Mouse (Mus musculus) E14TG2a.4 (cell line): ENCODE data around the gene Onecut1.

Experiments used
- H3K27me3 ChIP-seq: 2 replicates; pipeline ENCODE4 v1.6.1; 2014; ENCODE audit warnings: low read length, control low read depth; ENCODE audit not compliant: insufficient read depth
- H3K36me3 ChIP-seq: 2 replicates; pipeline ENCODE4 v1.6.1; 2014; ENCODE audit warnings: low read length, control low read depth; ENCODE audit not compliant: insufficient read depth
- H3K4me1 ChIP-seq: replicated peaks from 2 replicates; pipeline ENCODE4 v1.6.1; 2014; ENCODE audit warnings: low read depth, low read length, control low read depth
- H3K4me3 ChIP-seq: replicated peaks from 2 replicates; pipeline ENCODE4 v1.5.1; 2014; ENCODE audit warnings: mild to moderate bottlenecking, low read length
- H3K9me3 ChIP-seq: 2 replicates; pipeline ENCODE4 v1.6.1; 2014; ENCODE audit warnings: low read length, control low read depth
- CTCF ChIP-seq: conservative IDR thresholded peaks from 2 replicates; pipeline ENCODE4 v1.5.1; 2014; ENCODE audit warnings: low read length
- NANOG ChIP-seq: IDR thresholded peaks from 2 replicates; pipeline ENCODE4 v1.6.1; 2014; ENCODE audit warnings: borderline replicate concordance, low read length, mixed read lengths
- POU5F1 ChIP-seq: IDR thresholded peaks from 2 replicates; pipeline ENCODE4 v1.6.1; 2014; ENCODE audit warnings: low read length, borderline replicate concordance

Onecut1 gene

DNA sequence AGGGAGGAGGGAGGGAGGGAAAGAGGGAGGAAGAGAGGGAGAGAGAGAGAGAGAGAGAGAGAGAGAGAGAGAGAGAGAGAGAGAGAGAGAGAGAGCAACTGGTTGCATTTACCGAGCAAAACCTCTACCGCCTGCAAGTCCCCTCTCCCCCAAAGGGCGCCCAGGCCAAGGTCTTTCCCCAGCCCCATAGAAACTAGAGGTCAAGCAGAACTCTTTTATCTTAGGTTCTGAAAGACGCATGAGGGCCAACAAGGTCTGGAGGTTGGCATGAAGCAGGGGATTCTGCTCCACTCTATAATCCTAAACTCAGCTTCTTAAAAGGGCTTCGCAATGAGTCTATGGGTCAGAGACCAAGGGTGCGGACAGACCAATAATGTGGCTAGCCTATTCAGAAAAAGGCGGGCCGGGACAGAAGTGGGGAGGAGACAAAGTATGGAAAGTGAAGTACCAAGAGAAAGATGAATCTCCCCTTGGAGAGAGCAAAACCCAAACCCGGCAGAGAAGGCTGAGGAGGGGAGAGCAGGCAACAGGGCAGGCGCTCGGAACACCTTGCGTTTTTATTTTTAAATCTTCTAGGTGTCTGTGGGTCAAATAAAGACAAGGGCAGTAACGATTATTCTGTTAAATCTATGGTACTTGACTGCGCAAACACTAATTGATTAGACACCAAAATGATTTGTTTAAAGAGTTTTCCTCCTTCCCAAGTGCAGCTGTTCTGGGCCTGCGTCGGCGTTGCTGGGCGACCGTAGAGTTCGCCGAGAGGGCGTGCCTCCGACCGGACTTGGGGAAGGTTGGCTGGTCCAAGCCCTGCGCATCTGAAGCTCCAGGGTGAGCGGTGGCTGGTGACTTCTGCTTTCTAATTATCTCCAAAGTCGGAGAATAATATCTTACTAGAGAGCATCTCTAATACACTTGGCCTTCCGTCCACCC, 4.9 kb upstream of the Onecut1 start:
- H3K4me3 ChIP-seq, result no peak overlapping the region; the same call in 1 of the 2 replicates

DNA sequence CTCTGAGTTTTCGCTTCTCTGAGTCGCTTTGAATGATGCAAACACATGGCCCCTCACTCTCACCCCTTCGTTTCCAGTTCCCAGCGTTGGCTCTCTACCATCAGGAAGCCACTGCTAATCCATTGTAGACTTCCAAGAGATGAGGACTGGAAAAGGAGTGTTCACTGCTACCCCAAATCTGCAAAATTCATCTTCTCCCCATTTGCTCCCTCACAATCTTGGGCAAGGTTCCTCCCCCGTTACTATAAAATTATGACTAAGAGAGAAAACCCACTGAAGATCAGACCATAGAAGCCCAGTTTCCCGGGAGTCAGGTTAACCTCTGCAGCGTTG, 4.2 kb upstream of the Onecut1 start:
- Histone ChIP-seq H3K9me3 (no peaks in the 10 kb centered on the region; the same call in 1 of the 2 replicates), H3K4me3 (no peak overlapping the region), H3K27me3 (peaks cover 94% of the 10 kb centered on the region), H3K36me3 (no peaks in the 10 kb centered on the region), H3K4me1 (peaks cover 48% of the 10 kb centered on the region)
- TF ChIP-seq POU5F1, result no peak
- TF ChIP-seq NANOG, result no peak
- TF ChIP-seq CTCF, result no peak

More for the DNA sequence above, 4.9 kb upstream of the Onecut1 start:
- no peaks in the 10 kb centered on the region for H3K36me3 ChIP-seq
- no peak for TF ChIP-seq CTCF
- TF ChIP-seq POU5F1, result no peak
- TF ChIP-seq NANOG, result no peak
- peaks cover 46% of the 10 kb centered on the region for H3K4me1 ChIP-seq
- H3K27me3 ChIP-seq, result peaks cover 94% of the 10 kb centered on the region
- H3K9me3 ChIP-seq, result no peaks in the 10 kb centered on the region; the same call in 1 of the 2 replicates

DNA sequence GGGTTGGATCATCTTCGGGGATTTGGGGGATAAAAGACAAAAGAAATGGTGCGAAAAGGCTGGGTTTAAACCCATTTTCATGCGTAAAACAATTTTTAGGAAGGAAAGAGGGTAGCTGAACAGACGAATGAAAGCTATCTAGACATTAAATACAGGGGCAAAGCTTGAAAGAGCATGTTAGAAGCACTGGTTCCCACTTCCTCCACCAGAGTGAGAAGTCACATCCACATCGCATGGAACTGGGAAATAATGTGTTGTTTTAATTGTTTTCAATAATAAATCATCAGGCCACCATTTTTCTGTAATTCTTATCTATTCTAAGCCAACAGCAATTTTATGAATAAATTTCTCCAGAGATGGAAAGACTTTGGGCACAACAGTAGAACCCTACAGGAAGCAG, 3.6 kb upstream of the Onecut1 start:
- H3K27me3 ChIP-seq, result peaks cover 94% of the 10 kb centered on the region
- TF ChIP-seq POU5F1, result no peak
- no peak for TF ChIP-seq NANOG
- no peak for TF ChIP-seq CTCF
- H3K4me1 ChIP-seq, result peaks cover 54% of the 10 kb centered on the region

DNA sequence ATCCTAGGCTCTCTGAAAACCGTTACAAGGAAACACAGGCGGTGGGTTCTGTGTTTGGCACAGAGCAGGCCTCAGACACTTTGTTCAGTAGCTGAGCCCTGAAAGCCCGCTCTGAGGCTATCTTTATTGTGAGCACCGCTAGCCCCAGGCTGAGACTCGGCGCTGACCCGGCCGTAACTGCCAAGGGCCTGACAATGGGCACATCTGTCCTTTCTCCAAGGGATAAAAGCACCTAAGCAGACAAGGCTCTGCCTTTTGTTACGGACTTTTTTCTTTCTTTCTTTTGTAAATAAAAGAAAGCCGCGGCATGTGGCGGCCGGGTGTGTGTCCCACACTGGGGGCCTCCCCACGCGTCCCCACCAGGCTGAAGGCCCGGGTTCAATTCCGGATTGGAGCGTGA, 1.3 kb upstream of the Onecut1 start:
- H3K4me3 ChIP-seq, result peak overlapping the region; percentile 74
- peaks cover 95% of the 10 kb centered on the region for H3K27me3 ChIP-seq
- no peak for TF ChIP-seq NANOG
- TF ChIP-seq POU5F1, result no peak
- no peak for TF ChIP-seq CTCF
- no peaks in the 10 kb centered on the region for H3K36me3 ChIP-seq
- no peaks in the 10 kb centered on the region; the same call in 1 of the 2 replicates for H3K9me3 ChIP-seq
- H3K4me1 ChIP-seq, result peaks cover 55% of the 10 kb centered on the region

More for the DNA sequence above, 3.6 kb upstream of the Onecut1 start:
- no peak overlapping the region for H3K4me3 ChIP-seq
- H3K9me3 ChIP-seq, result no peaks in the 10 kb centered on the region; the same call in 1 of the 2 replicates
- H3K36me3 ChIP-seq, result no peaks in the 10 kb centered on the region

DNA sequence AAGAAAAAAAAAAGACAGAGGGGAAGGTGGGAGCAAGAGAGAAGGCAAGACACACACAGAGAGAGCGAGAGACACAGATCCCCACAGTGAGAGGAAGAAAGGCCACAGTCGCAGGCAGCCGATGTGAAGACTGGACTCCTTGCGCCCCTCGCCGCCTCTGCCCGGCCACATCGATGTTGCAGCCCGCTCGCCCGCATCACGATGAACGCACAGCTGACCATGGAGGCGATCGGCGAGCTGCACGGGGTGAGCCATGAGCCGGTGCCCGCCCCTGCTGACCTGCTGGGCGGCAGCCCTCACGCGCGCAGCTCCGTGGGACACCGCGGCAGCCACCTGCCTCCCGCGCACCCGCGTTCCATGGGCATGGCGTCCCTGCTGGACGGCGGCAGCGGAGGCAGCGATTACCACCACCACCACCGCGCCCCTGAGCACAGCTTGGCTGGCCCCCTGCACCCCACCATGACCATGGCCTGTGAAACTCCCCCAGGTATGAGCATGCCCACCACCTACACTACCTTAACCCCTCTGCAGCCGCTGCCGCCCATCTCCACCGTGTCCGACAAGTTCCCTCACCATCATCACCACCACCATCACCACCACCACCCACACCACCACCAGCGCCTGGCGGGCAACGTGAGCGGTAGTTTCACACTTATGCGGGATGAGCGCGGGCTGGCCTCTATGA, 517 bp downstream of the Onecut1 start:
- peak overlapping the region; percentile 74 for H3K4me3 ChIP-seq
- peaks cover 94% of the 10 kb centered on the region for H3K27me3 ChIP-seq
- TF ChIP-seq NANOG, result no peak
- TF ChIP-seq CTCF, result no peak
- TF ChIP-seq POU5F1, result no peak
- H3K36me3 ChIP-seq, result no peaks in the 10 kb centered on the region
- H3K4me1 ChIP-seq, result peaks cover 62% of the 10 kb centered on the region
- H3K9me3 ChIP-seq, result no peaks in the 10 kb centered on the region; the same call in 1 of the 2 replicates

DNA sequence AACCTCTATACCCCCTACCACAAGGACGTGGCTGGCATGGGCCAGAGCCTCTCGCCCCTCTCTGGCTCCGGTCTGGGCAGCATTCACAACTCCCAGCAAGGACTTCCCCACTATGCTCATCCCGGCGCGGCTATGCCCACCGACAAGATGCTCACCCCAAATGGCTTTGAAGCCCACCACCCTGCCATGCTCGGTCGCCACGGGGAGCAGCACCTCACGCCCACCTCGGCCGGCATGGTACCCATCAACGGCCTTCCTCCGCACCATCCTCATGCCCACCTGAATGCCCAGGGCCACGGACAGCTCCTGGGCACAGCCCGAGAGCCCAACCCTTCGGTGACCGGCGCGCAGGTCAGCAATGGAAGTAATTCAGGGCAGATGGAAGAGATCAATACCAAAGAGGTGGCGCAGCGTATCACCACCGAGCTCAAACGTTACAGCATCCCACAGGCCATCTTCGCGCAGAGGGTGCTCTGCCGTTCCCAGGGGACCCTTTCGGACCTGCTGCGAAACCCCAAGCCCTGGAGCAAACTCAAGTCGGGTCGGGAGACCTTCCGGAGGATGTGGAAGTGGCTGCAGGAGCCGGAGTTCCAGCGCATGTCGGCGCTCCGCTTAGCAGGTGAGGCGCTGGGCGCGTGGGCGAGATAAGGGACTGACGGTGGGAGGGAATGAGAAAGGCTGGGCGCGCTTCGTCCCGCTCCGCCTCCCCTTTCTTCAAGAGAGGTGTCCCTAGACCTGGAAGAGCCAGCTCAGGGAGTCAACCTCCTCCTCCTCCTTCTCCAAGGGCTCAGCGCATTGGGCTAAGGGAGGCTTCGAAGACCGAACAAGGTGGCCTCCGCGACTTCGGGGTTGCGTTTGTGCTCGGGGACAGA, 1.3 kb downstream of the Onecut1 start:
- Histone ChIP-seq H3K4me1 (peaks cover 62% of the 10 kb centered on the region), H3K4me3 (peak overlapping the region; percentile 74), H3K9me3 (no peaks in the 10 kb centered on the region; the same call in 1 of the 2 replicates), H3K27me3 (peaks cover 91% of the 10 kb centered on the region), H3K36me3 (no peaks in the 10 kb centered on the region)
- no peak for TF ChIP-seq POU5F1
- TF ChIP-seq CTCF, result no peak
- TF ChIP-seq NANOG, result no peak

DNA sequence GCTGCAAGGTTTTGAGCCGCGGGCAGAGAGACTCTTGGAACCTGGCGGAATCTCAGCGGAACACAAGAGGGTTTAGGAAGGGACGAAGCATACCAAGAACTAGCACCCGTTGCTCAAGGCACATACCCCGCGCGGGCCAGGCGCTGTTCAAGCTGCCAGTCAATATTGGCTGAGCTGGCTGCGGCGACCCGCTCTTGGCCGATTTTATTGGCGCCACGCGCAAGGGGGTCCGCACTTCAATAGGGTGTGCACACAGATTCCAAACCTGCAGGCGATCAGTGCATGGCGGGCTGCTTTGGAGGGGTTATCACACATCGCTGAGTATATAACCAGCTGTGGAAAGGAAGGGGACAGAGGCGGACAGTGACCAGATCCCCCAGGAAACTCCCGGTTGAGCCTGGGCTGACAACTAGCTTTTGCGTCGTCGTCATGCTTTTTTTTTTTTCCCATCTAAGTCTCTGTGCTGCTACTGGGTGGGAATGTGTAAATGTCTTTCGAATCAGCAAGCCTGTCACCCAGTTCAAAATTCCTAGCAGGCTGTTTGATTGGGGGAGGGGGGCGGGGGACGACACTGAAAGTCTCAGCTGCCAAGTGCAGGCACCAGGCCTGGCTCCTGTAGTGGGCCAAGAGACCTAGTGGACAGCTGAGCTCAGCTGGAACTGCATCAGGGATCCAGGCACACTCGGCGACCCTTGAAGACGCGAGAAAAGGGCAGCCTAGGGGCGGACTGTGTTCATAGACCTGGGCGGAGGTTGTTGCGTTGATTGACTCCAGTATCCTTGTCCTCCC, 2.1 kb downstream of the Onecut1 start:
- Histone ChIP-seq H3K4me3 (peak overlapping the region; percentile 74), H3K36me3 (no peaks in the 10 kb centered on the region), H3K9me3 (no peaks in the 10 kb centered on the region; the same call in 1 of the 2 replicates), H3K27me3 (peaks cover 87% of the 10 kb centered on the region), H3K4me1 (peaks cover 69% of the 10 kb centered on the region)
- TF ChIP-seq CTCF (no peak), POU5F1 (no peak), NANOG (no peak)
